Mouse (Mus musculus): ENCODE data around the gene Eef2k.
"Not testable (repeated sequence)": the region's sequence is repeated elsewhere in the genome, so short reads cannot be mapped to it uniquely, and the experiment has no call there.

Gene Eef2k

GRCm38 (mm10) chr7:120933680-120934195 is 91.1 kb downstream of the Eef2k start:
- in situ Hi-C loops (cut with MseI, MboI): no loop called here

GRCm38 (mm10) chr7:120934716-120935115 is 92.1 kb downstream of the Eef2k start:
- in situ Hi-C loops (cut with MseI, MboI): no loop called here

- in situ Hi-C loops (cut with MseI, MboI): no loop called here
Observed at GRCm38 (mm10) chr7:120936522-120936921, 93.9 kb downstream of the Eef2k start.

GRCm38 (mm10) chr7:120938206-120938605 is 95.6 kb downstream of the Eef2k start:
- in situ Hi-C loops (cut with MseI, MboI): no loop called here

GRCm38 (mm10) chr7:120940343-120940742 is 97.7 kb downstream of the Eef2k start:
- in situ Hi-C loops (cut with MseI, MboI): loop anchor here in 1 of 2 experiments (10.0 kb wide), 1 partner anchor 124 kb away; no protein-coding TSS in a partner anchor

- in situ Hi-C loops (cut with MseI, MboI): loop anchor here in 1 of 2 experiments (10.0 kb wide), 1 partner anchor 124 kb away; no protein-coding TSS in a partner anchor
Observed at GRCm38 (mm10) chr7:120941214-120941613, 98.6 kb downstream of the Eef2k start.

GRCm38 (mm10) chr7:120942506-120942905 is 99.9 kb downstream of the Eef2k start:
- in situ Hi-C loops (cut with MseI, MboI): loop anchor here in 1 of 2 experiments (10.0 kb wide), 1 partner anchor 122 kb away; no protein-coding TSS in a partner anchor

GRCm38 (mm10) chr7:120943936-120944509 is 101.4 kb downstream of the Eef2k start:
- in situ Hi-C loops (cut with MseI, MboI): loop anchor here in 1 of 2 experiments (10.0 kb wide), 1 partner anchor 121 kb away; no protein-coding TSS in a partner anchor

GRCm38 (mm10) chr7:120953591-120953990 is 111.0 kb downstream of the Eef2k start:
- in situ Hi-C loops (cut with MseI, MboI): not testable (repeated sequence)
